ENCODE assay signal across 9 mouse cellular contexts in the genomic region with DNA sequence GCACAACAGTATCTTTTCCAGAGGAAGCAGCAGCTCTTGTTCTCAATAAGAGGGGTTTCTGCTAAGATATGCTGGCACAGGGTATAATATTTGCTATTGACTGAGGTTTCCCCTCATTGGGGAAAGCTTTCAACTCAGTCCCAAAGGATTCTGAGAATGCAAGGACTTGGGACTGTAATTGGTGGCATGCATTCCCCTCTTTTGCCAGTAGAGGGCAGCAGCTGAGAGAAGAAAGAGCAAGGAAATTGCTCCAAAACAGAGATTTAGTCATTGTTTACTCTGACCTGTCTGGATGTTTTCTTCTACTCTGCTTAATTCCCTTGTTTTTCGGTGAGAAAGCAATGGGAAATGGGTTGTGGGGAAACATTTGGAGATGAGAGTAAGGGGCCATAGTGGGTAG. TPM values are rescaled to one million over a fixed set of nuclear protein-coding genes. Genes with fewer than 3 reads are reported as not detected.
DNase-seq lines count a peak whose midpoint lies in the region; ATAC-seq and TF ChIP-seq lines count a peak whose summit lies in the region.
"Had no signal": no experiment of that assay in that cellular context is flagged by ENCODE, and none has a peak within 500 bp of the region (broad histone marks: within the 10 kb centered on the region; RNA-seq: fewer than 3 reads in every experiment).

No protein-coding gene starts in this region.

- no peak overlapping the region for H3K9ac ChIP-seq in liver, embryonic 11.5 days (ENCODE audit: low read depth, low read length)
- H3K9ac ChIP-seq in ES-E14 (ENCODE audit: insufficient read depth, low read depth, low read length, poor library complexity, severe bottlenecking): no peak overlapping the region

- no peak overlapping the region for H3K4me2 ChIP-seq in liver, embryonic 11.5 days

- DNase-seq in cerebellum, postnatal 10 days: peak; percentile 34 to 43
- DNase-seq in cerebellum, adult 11 months: no peak
- peak; percentile 19 for DNase-seq in liver
- no peak for DNase-seq in liver, embryonic 11.5 days (ENCODE audit: low spot score)
- DNase-seq in ES-E14 (ENCODE audit: low read depth, low spot score): peak; percentile 21
- peak; percentile 19 for DNase-seq in embryonic facial prominence, embryonic 10.5 days (ENCODE audit: low spot score)
- DNase-seq in mesoderm, embryonic 11.5 days (ENCODE audit: low read depth, low spot score): peak; percentile 23

- ATAC-seq in liver, embryonic 11.5 days (replicated peaks; ENCODE audit: low FRiP score): no peak
- no peak for ATAC-seq in erythroid progenitor cell, adult 5-6 weeks (replicated peaks; ENCODE audit: low FRiP score, poor library complexity, severe bottlenecking)

- H3K36me3 ChIP-seq in liver, embryonic 11.5 days (ENCODE audit: control insufficient read depth, insufficient read depth, low read length): no peaks in the 10 kb centered on the region
- no peaks in the 10 kb centered on the region for H3K36me3 ChIP-seq in ES-E14 (ENCODE audit: control insufficient read depth, insufficient read depth, low read length, poor library complexity, severe bottlenecking)
- H3K36me3 ChIP-seq in embryonic facial prominence, embryonic 10.5 days (replicated peaks): no peaks in the 10 kb centered on the region

- H3K4me3 ChIP-seq in liver, embryonic 11.5 days (ENCODE audit: low read depth, low read length): no peak overlapping the region
- no peak overlapping the region for H3K4me3 ChIP-seq in ES-E14 (ENCODE audit: insufficient read depth in 1 of 2, low read depth in 1 of 2, low read length in 2 of 2, poor library complexity in 1 of 2, severe bottlenecking in 1 of 2)
- no peak overlapping the region for H3K4me3 ChIP-seq in embryonic facial prominence, embryonic 10.5 days

- H3K9me3 ChIP-seq in liver, embryonic 11.5 days (ENCODE audit: control insufficient read depth, low read length): no peaks in the 10 kb centered on the region
- no peaks in the 10 kb centered on the region for H3K9me3 ChIP-seq in ES-E14 (ENCODE audit: control insufficient read depth, insufficient read depth, low read depth, low read length)
- no peaks in the 10 kb centered on the region for H3K9me3 ChIP-seq in embryonic facial prominence, embryonic 10.5 days

- WGBS in liver, embryonic 11.5 days: 33% methylated on average over 1 of the region's 1 CpGs
- 43% methylated on average over 1 of the region's 1 CpGs for WGBS in embryonic facial prominence, embryonic 10.5 days

- no peaks in the 10 kb centered on the region for H3K4me1 ChIP-seq in liver, embryonic 11.5 days (replicated peaks; ENCODE audit: control insufficient read depth, insufficient read depth, low read length)
- H3K4me1 ChIP-seq in ES-E14 (ENCODE audit: control insufficient read depth in 2 of 2, insufficient read depth in 2 of 2, low read length in 2 of 2, poor library complexity in 1 of 2): no peaks in the 10 kb centered on the region
- no peaks in the 10 kb centered on the region for H3K4me1 ChIP-seq in embryonic facial prominence, embryonic 10.5 days

- H3K27ac ChIP-seq in liver, embryonic 11.5 days (ENCODE audit: low read depth, low read length): no peak overlapping the region
- no peak overlapping the region for H3K27ac ChIP-seq in ES-E14 (ENCODE audit: insufficient read depth, low read depth, low read length, poor library complexity, severe bottlenecking)
- no peak overlapping the region for H3K27ac ChIP-seq in embryonic facial prominence, embryonic 10.5 days (replicated peaks)

- in situ Hi-C loops in ES-E14 (cut with MboI; ENCODE audit: low sequenced_read_pairs in 2 of 2, unreplicated experiment in 2 of 2): no loop called here

- H3K27me3 ChIP-seq in liver, embryonic 11.5 days (replicated peaks; ENCODE audit: control insufficient read depth, insufficient read depth, low read length): no peaks in the 10 kb centered on the region
- no peaks in the 10 kb centered on the region for H3K27me3 ChIP-seq in embryonic facial prominence, embryonic 10.5 days (replicated peaks; ENCODE audit: low read depth, poor library complexity, severe bottlenecking)

TF ChIP-seq in ES-E14, 5 proteins besides CTCF, POLR2A, EP300 and RAD21:
- no peak for TF ChIP-seq CHD2 (IDR thresholded peaks at IDR 0.05; ENCODE audit: low read depth, low read length)
- no peak for TF ChIP-seq MAFK (IDR thresholded peaks at IDR 0.05; ENCODE audit: insufficient read depth, low read depth, low read length)
- no peak for TF ChIP-seq HCFC1 (IDR thresholded peaks at IDR 0.05; ENCODE audit: borderline replicate concordance, insufficient read depth, low read length)
- no peak for TF ChIP-seq ZNF384 (IDR thresholded peaks at IDR 0.05; ENCODE audit: low read depth, low read length)
- no peak for TF ChIP-seq ZC3H11A (IDR thresholded peaks at IDR 0.05; ENCODE audit: borderline replicate concordance, low read depth, low read length)

RNA-seq across cellular contexts. Expression of a gene that starts 35.6 kb away (rescaled TPM):
- polyA plus RNA-seq in liver, embryonic 11.5 days (2014; fragmentation: Nextera tagmentation; extraction: Ambion mirVana): not detected in 2 replicates
- 0.53 and 2.5 TPM in 2 replicates for total RNA-seq in ES-E14 (2012; rRNA removed)
- polyA plus RNA-seq in embryonic facial prominence, embryonic 10.5 days (2016; fragmentation: Nextera tagmentation; extraction: Ambion mirVana): not detected in 2 replicates
- not detected in 2 replicates for total RNA-seq in erythroid progenitor cell, adult 5-6 weeks (2015; ENCODE audit: low replicate concordance)
- not detected in 2 replicates for total RNA-seq in erythroid progenitor cell, adult 5-6 weeks (2017; ENCODE audit: low replicate concordance)
- total RNA-seq: left cerebral cortex, postnatal 36 days had no signal

RNA-seq across cellular contexts. Expression of a gene that starts 55.0 kb away (rescaled TPM):
- not detected in 2 replicates for polyA plus RNA-seq in liver, embryonic 11.5 days (2014; fragmentation: Nextera tagmentation; extraction: Ambion mirVana)
- total RNA-seq in ES-E14 (2012; rRNA removed): not detected in 2 replicates
- polyA plus RNA-seq in embryonic facial prominence, embryonic 10.5 days (2016; fragmentation: Nextera tagmentation; extraction: Ambion mirVana): not detected in 2 replicates
- total RNA-seq in erythroid progenitor cell, adult 5-6 weeks (2015; ENCODE audit: low replicate concordance): not detected in 2 replicates
- not detected in 2 replicates for total RNA-seq in erythroid progenitor cell, adult 5-6 weeks (2017; ENCODE audit: low replicate concordance)
- total RNA-seq: left cerebral cortex, postnatal 36 days had no signal

Comparison
In these comparisons a context has a peak if more than half of its experiments do, and no peak if none do; other contexts are left out.
1. DNase-seq: peak in cerebellum, postnatal 10 days (2 of 2), liver (single experiment), ES-E14 (single experiment), embryonic facial prominence, embryonic 10.5 days (single experiment) and mesoderm, embryonic 11.5 days (single experiment); none in cerebellum, adult 11 months (single experiment) and liver, embryonic 11.5 days (single experiment).